Mouse (Mus musculus) cerebellum, postnatal 10 days (tissue): Measurements from ENCODE around the gene Ms4a2.
A peak's percentile ranks its signal among the peaks of the same experiment; 100 is the strongest.

Source experiments
- DNase-seq, 2 experiments: peaks; one replicate each; pipeline ENCODE4 v3.0.0; 2021; ENCODE audit warnings: mixed read lengths in 2 of 2

Ms4a2 gene

GRCm38 (mm10) chr19:11623551-11623950, at the start of gene Ms4a2:
TSS of gene Ms4a2 (minus strand) at chr19:11623719.
- no peak for DNase-seq

- no peak for DNase-seq
These were observed 38.0 kb upstream of the Ms4a2 start for GRCm38 (mm10) chr19:11661562-11661961.

GRCm38 (mm10) chr19:11660459-11660858, 36.9 kb upstream of the Ms4a2 start, which contains the start of gene Oosp2:
TSS of gene Oosp2 (minus strand) at chr19:11660559.
- no peak for DNase-seq

GRCm38 (mm10) chr19:11659142-11659541, 35.6 kb upstream of the Ms4a2 start:
- no peak for DNase-seq

- no peak for DNase-seq
These were observed 26.0 kb upstream of the Ms4a2 start for GRCm38 (mm10) chr19:11649564-11649963.

- DNase-seq = no peak
These were observed 22.6 kb upstream of the Ms4a2 start for GRCm38 (mm10) chr19:11646166-11646565.

GRCm38 (mm10) chr19:11640732-11641131, 17.2 kb upstream of the Ms4a2 start, which contains the start of gene Ms4a3:
TSS of gene Ms4a3 (minus strand) at chr19:11640851.
- DNase-seq = no peak

- DNase-seq = no peak
These were observed 15.5 kb upstream of the Ms4a2 start for GRCm38 (mm10) chr19:11639038-11639437.

GRCm38 (mm10) chr19:11635572-11635971, 12.1 kb upstream of the Ms4a2 start:
- no peak for DNase-seq

- no peak for DNase-seq
These were observed 10.8 kb upstream of the Ms4a2 start for GRCm38 (mm10) chr19:11634330-11634729.

- no peak for DNase-seq
These were observed 10.2 kb upstream of the Ms4a2 start for GRCm38 (mm10) chr19:11633732-11634131.

- DNase-seq = no peak
These were observed 1.7 kb upstream of the Ms4a2 start for GRCm38 (mm10) chr19:11625231-11625630.

GRCm38 (mm10) chr19:11624800-11625199, 1.3 kb upstream of the Ms4a2 start:
- DNase-seq = no peak

- DNase-seq = no peak
These were observed 5.5 kb downstream of the Ms4a2 start for GRCm38 (mm10) chr19:11617983-11618382.

GRCm38 (mm10) chr19:11614805-11615204, 8.7 kb downstream of the Ms4a2 start:
- DNase-seq = no peak

- peak; percentile 78 to 85 for DNase-seq
These were observed 9.6 kb downstream of the Ms4a2 start for GRCm38 (mm10) chr19:11613776-11614443.

- DNase-seq = no peak
These were observed 10.4 kb downstream of the Ms4a2 start for GRCm38 (mm10) chr19:11613084-11613483.

GRCm38 (mm10) chr19:11612293-11612692, 11.2 kb downstream of the Ms4a2 start:
- no peak for DNase-seq

- peak; percentile 77 to 82 for DNase-seq
These were observed 12.0 kb downstream of the Ms4a2 start for GRCm38 (mm10) chr19:11611541-11611945.

GRCm38 (mm10) chr19:11608172-11608571, 15.3 kb downstream of the Ms4a2 start:
- peak; percentile 68 to 77 for DNase-seq

- DNase-seq = no peak
These were observed 18.9 kb downstream of the Ms4a2 start, which contains the start of gene Ms4a6d for GRCm38 (mm10) chr19:11604603-11605002. TSS of gene Ms4a6d (minus strand) at chr19:11604849.

GRCm38 (mm10) chr19:11602026-11602425, 21.5 kb downstream of the Ms4a2 start:
- DNase-seq = peak; percentile 44 to 49

- no peak for DNase-seq
These were observed 22.2 kb downstream of the Ms4a2 start for GRCm38 (mm10) chr19:11601349-11601748.

GRCm38 (mm10) chr19:11589891-11590449, 33.5 kb downstream of the Ms4a2 start:
- DNase-seq = no peak
